Mouse (Mus musculus): ENCODE data around the gene Slf2.
A peak's percentile ranks its signal among the peaks of the same experiment; 100 is the strongest.

Slf2 gene

DNA sequence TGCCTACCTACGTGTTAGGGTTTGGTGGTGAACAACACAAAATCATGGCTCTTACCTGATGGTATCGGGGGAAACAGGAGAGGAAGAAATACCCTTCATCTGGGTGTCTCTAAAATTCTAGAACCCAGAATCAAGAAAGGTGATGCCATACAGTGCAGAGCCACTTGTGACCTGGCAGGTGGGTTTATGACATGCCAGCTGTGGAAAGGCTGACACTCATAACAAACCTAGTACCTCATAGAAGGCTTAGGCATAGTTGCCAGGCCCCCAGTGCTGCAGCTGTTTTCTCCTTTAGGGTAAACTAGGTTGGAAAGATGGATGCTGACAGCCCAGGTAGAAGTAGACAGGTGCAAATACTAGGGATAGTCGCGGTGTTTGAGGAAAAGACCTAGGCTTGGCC is 53.5 kb downstream of the Slf2 start:
- no peak for DNase-seq (ENCODE audit: low spot score)

DNA sequence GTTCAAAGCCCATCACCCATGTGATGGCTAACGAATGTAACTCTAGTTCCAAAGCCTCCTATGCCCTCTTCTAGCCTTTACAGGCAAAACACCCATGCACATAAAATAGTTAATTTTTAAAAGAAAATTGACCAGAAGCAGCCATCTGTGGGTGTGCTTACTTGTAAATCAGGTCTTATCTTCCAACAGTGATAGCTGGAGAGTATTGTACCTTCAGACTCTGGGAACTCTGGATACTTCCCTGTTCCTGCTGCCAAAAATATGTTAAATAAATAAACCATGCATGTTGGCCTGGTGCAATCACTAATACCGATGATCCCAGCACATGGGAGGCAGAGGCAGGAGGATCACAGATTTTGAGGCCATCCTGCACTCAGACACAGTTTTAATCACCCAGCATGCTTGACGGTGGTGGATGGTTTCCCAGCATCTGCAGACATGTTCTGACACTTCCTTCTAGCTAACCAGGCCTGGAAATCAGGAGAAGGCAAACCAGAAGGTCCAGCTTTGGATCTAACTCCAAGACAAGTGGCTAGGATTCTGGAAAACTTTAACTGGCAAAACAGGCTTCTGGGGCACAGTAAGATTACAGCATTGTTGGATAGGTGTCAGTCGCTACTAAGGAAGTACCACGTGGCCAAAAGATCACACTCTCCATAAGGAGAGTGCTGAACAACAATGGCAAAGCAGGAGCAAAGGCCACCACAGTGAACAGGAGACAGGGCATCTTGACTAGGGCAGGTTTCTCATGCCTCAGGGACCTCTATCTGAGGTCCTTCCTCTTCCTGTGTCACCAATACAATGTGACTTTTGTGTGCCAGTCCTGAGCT is 54.4 kb downstream of the Slf2 start:
- DNase-seq (ENCODE audit: low spot score): no peak

DNA sequence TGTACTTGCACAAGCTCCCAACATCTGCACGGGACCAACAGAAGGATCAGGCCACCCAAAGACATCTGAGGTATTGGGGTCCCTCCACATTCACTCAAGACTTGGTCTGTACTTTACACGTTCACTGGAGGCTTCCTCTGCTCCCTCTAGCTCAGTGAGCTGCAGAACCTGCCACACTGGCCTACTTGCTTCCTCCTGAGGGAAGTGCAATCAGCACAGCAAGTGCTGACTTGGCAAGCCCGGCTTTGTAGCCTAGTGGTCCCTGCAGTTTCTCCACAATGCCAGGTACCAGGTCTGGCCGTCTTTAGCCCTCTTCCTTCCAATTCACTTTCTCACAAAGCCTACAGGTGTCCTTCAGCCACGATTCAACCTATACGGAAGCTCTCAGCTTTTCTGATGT is 56.1 kb downstream of the Slf2 start:
- no peak for DNase-seq (ENCODE audit: low spot score)

DNA sequence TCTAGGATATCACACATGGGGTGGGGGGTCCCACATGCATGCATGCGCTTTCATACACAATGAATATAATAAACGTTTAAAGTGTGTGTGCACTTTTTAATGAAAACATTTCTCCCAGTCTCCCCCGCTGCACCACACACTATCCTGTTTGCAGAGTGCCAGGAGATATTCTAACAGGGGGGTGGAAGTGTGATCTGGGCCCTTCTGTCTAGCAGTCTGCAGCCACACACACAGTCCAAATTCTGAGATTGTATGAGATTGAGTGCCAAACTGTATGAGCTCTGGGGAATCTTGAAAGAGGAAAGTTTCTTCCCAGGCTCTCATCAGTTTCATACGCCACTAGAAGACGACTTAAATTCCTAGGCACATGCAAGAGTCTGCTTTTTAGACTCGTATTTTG is 56.9 kb downstream of the Slf2 start:
- no peak for DNase-seq (ENCODE audit: low spot score)

DNA sequence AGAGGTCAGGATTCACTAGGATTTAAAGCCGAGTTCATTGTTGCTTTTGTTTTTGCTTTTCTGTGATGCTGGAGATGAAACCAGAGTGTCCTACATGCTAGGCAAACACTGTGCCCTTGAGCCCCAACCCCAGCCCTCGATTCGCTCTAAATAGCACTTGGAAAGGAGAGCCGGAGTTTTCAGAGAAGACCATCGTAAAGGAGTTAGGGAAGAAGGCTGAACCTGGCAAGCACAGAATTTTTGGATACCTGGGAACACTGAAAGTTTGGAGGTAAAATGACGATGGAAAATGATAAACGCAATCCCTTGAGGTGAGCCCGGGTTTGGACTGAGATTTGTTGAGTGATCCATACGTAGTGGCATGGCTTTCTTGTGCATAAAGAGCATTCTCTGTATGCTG is 57.4 kb downstream of the Slf2 start:
- no peak for DNase-seq (ENCODE audit: low spot score)

DNA sequence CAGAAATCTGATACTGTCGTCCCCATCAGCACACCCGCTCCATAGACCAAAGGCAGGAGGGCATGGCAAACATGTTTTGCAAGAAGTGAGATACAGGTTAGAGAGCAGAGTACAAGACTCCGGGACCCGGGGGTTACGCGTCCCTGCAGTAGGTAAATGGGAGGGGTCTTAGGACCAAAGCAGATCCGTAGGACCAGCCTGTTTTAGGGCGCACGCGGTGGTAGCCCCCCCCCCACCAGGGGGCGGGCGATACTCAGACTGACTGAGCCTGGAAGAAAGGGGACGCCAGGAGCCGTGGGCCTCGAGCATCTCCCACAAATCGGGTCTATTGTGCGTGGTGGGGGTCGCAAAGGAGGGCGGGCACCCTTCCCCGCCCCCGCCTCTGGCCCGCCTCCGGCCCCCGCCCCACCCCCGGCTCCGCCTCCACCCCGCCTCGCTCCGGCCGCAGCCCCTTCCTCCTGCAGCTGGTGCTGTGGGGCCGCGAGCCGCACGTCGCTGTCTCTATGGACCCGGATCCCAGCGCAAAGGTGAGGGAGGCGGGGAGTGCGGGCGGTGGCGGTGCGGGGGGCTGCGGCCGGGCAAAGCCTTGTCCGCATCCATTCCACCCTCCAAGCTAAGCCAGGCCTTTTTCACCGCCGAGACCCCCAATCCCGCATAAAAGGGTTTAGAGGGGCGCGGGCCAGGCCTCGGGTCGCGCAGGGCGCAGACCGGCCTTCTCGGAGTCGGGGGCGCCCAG is 58.0 kb downstream of the Slf2 start, which contains the start of gene Sema4g:
TSS of gene Sema4g (plus strand) at position 271 of the 736 bp plus-strand sequence.
- DNase-seq (ENCODE audit: low spot score): peak; percentile 22

DNA sequence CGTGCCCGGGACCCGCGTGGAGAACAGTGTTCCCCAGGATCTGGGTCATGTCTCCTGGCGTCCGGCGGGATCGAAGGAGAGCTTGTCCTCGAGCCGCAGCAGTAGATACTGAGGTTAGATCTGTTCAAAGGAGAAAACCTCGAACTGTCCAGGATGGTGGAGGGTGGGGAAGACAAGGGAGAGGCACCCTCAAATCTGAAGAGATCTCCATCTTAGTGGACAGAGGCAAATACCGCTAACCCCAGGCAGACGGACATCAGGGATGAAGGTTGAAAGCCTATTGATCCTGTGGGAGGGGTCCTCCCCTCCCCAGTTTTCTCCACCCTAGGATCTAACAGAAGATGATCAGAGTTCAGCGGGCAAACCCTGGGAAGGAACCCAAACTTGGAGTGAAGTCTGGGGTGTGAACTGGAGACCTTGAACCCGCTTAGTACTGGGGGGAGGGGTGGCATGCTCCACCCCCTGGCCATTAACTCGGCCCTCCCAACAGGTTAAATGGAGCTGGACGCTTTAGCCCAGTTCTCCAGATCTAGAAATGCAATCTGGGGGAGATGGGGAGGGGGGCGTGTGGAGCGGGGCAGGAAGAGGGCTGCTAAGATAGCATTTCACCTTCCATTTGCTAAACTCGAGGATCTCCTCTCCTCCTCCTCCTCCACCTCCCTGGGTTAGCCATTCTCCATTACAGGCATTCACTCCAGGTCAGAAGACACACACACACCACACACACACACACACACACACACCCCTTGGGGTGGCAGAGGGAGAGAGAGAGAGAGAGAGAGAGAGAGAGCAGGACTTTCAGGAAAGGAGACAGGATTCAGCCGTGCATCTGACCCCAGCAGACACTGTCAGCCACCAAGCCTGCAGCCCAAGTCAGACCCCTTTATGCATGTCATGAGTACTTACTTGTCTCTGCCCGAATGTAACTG is 58.9 kb downstream of the Slf2 start:
- no peak for DNase-seq (ENCODE audit: low spot score)

DNA sequence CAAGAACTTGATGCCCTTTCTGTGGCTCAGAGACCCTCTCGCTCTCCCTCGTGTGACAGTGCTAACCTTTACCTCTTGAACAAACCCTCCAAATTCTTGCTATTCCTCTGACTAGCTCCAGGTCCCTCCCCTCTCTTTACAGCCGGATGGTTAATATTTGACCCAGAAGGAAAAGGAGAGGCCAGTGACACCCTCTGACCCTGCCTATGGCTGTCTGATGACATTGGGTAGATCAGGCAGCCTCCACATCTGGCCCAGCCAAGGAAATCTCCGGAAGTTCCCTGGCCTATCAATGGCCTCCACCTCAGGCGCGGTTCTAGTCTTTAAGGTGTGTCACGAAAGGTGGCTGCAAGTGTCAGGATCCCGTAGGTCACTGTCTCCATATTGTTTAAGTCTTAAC is 60.1 kb downstream of the Slf2 start:
- DNase-seq (ENCODE audit: low spot score): no peak

DNA sequence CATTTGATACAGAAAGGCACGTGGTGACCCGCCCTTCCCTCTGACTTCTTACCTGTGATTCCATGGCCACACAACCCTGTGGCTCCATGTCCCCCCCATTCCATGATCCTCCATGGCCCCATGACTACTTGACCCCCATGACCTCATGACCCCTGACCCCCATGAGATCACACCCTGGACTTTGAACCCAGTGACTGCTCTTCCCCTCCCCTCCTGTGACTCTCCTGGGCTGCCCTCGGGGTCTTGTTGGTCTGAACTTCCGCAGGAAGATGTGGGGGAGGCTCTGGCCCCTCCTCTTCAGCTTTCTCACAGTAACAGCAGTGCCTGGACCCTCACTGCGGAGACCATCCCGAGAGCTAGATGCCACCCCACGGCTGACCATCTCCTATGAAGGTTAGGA is 61.3 kb downstream of the Slf2 start:
- no peak for DNase-seq (ENCODE audit: low spot score)

DNA sequence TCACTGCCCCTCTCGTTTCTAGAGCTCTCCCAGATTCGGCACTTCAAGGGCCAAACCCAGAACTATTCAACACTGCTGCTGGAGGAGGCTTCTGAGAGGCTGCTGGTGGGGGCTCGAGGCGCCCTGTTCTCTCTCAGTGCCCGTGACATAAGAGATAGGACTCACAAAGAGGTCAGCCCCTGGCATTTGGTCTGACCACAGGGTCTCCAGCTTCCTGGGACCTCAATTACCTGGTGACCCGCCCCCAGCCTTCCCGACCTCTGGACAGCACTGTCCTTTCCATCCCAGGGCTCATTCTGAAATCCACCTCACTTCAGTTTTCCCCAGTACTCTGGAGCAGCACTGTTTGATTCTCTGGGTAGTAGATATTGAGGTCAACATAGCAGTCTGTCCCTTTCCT is 61.8 kb downstream of the Slf2 start:
- DNase-seq (ENCODE audit: low spot score): no peak

DNA sequence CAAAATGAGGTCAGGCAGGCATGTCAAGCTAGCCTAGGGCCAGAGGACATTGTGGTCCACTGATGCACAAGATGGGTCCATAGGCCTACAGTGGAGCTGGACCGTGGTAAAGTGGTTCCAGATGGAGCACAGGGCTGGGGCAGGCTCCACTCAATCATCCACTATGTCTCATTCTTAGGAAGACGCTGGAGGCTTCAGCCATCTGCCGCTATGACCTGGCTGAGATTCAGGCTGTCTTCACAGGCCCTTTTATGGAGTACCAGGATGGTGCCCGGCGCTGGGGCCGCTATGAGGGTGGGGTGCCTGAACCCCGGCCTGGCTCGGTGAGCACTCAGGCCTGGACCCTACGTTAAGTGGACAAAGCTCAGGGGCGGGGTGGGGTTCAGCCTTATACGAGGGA is 66.8 kb downstream of the Slf2 start:
- DNase-seq (ENCODE audit: low spot score): no peak

DNA sequence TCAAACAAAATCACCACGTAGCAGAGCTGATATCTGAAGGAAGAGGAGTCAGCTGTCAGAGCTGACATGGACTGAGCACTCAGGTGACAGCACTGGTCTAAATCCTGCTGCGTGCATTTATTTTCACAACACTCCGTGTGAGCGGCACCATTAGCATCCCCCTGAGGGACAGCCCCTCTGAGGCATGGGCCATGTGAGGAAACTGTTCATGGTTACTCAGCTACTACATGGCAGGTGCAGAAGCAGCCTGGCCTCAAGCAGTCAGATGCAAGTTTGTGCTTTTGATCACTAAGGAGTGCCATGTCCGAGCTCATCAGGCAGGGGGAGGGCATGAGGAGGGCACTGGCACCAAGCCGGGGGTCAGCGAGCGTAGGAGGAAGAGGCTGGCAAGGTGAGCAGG is 68.7 kb downstream of the Slf2 start:
- no peak for DNase-seq (ENCODE audit: low spot score)

DNA sequence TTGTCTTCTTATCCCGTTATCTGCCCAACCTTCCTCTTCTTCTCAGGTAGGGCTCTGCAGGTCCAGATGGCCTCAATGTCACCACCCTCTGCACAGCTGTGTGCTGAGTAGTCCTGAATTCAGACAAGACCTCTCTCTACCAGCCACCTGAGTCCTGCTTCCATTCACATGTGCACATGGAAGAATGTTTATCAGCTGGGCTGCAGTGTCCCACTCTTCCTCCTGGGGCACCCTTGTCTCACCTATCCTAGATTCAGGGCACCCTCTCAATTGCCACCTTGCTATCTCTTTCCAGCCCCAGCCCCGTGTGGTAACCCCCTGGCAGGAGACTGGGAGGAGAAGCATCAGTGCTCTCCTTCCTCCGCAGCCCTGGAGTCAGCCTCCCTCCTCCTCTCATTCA is 71.3 kb downstream of the Slf2 start:
- DNase-seq (ENCODE audit: low spot score): no peak

DNA sequence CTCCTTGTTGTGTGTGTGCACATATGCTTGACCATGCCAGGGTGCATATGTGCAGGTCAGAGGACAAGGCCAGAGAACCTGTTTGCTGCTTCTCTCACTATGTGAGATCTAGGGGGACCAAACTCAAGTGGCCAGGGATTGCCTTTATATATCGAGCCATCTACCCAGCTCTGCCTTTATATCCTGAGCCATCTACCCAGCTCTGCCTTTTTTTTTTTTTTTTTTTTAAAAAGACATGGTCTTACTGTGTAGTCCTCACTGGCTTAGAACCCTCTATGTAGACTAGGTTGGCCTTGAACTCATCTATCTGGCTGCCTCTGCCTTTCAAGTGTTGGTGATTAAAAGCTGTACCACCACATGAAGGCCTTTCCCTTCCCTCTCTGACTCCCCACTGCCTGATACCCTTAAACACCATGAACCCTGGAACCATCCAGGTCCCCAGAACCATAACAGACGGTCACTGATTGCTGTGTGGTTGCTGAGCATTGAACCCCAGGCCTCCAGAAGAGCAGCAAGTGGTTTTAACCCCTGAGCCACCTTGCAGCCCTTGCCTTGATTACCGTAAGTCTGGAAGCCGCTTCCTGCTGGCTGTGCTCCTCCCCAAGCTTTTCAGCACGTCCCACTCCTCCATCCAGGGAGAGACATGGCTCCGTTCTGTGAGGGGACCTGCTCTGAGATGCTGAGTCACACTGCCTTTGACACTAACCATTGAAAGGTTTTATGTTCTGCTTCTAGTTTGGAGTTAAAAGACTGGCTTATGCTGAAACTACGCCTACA is 73.0 kb downstream of the Slf2 start:
- no peak for DNase-seq (ENCODE audit: low spot score)

DNA sequence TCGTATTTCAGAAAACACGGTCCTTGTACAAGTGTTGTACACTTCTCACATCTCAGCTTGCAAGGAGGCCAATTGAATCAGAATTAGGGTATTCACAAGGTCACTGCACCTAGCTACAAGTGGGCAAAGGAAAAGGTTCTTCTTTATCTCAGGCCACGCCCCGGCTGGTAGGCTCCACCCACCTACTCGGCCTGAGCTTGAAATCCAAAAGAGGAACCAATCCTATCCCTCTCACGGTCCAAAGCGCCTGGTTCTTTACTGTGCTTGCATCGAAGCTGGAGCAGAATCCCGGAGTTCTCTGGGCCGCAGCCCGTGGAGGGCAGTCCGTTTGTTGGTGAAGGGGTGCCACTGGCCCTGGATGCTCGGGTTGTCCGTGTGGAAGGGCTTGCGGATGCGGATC is 74.5 kb downstream of the Slf2 start, which contains the start of gene Twnk:
TSS of gene Twnk (plus strand) at position 220 of the 400 bp plus-strand sequence.
- DNase-seq (ENCODE audit: low spot score): no peak

DNA sequence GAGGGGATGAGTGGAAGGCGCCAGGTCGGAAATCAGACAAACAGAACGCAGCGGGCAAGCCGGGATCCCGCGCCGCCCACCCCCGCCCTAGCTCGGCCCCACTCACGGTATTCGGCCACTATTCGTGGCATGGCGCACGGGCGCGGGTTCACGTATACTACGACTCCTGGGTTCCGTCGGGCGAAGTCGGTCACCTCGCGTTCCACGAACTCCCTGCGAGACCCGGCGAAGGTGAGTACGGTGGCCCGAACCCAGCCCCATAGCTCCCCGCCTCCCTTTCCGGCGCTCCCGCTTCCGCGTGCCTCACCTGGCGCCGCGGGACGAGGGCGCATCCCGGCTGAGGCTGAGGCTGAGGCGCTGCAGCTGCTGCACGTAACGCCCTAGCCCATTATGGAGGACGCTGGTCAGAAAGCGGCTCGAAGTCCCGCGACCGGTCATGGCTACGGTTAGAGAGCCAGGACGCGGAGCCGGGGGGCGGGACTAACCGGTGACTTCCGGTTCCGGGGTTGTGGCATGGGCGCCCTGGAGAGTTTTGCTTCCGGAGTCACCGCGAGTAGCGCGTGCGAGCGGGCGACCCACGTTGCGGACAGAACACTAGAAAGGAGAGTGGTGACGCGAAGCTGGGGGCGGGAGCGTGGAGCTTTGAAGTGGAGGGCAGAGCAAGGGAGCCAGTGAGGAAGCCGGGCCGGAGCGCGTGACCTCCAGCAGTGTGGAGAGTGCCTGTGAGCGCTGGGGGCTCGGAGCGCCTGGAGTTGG is 75.2 kb downstream of the Slf2 start, which contains the start of gene Mrpl43:
TSS of gene Mrpl43 (minus strand) at position 486 of the 756 bp plus-strand sequence.
- peak; percentile 96 for DNase-seq (ENCODE audit: low spot score)

DNA sequence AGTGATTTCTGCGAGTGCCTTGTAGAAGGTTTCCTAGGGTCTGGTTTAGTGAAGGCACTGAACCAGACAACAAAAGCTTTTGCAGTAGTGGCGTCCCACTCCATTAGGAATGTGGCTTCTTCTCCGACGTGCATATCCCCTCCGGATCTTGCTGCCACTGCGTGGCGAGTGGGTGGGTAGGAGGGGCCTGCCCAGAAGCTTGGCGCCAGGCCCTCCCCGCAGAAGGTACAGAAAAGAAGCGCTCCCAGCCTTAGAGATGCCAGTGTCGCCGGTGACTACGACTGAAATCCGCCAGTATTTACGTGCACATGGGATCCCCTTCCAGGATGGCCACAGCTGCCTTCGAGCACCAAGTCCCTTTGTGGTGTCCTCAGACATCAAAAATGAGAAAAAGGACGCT is 76.1 kb downstream of the Slf2 start:
- no peak for DNase-seq (ENCODE audit: low spot score)

DNA sequence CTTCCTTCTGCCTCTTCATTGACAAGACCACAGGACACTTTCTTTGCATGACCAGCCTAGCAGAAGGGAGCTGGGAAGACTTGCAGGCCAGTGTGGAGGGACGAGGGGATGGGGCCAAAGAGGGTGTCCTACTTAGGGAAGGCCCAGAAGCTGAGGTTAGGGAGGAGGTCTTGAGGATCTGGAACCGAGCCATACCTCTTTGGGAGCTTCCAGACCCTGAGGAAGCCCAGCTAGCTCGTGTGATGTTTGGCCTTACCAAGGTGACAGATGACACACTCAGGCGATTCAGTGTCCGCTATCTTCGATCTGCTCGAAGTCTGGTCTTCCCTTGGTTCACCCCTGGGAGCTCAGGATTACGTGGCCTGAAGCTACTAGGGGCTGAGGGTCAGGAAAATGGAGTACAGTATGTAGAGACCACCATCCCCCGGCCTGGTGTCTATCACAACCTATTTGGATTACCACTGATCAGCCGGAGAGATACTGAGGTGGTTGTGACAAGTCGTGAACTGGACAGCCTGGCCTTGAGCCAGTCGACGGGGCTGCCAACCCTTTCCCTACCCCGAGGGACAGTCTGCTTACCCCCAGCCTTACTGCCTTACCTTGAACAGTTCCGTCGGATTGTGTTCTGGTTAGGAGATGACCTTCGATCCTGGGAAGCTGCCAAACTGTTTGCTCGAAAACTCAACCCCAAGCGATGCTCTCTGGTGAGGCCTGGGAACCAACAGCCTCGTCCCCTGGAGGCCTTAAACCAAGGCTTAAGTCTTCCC is 76.7 kb downstream of the Slf2 start:
- no peak for DNase-seq (ENCODE audit: low spot score)

DNA sequence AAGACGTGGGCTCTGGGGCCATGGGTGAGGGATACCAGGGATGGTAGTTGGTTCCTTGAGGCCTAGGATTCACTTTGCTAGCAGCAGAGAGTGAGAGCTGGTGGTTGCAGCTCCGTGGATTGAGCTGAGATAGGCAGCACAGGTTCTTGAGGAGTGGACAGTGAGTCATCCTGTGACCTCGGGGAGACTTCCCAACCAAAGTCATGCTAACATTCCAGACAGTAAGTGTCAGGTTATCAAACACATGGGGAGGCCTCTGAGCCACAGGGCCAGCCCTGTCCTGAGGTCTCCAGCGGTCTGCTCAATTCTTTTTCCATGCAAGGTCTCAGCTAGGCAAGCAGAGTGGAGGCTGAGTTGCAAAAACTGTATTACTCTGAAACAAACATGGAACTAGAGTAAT is 79.7 kb downstream of the Slf2 start:
- no peak for DNase-seq (ENCODE audit: low spot score)

DNA sequence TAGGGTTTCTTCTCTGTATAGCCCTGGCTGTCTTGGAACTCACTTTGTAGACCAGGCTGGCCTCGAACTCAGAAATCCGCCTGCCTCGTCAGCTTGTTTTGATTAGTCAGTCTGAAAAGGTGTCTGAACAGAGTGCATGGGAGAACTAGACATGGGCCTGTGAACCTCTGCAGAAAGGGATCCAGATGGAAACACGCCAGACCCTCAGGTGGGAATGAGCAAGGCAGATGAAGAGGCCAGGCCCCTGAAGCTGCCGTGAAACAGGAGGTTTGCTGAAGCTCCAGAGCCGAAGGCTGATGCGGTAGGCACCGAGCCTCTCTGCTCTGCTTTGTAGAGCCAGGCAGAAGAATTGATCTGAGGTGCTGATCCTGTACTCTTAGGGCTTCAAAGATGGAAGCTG is 81.3 kb downstream of the Slf2 start:
- DNase-seq (ENCODE audit: low spot score): no peak

Measured in ovary, postnatal 14 days (tissue).